Mouse (Mus musculus) natural killer cell, adult 2 months (primary cell): Measurements from ENCODE around the gene Cldn34d.

ENCODE experiments used
- DNase-seq, 2 experiments: peaks; one replicate each; pipeline ENCODE4 v3.0.0; 2022; ENCODE audit warnings: low spot score in 2 of 2

Cldn34d gene

DNA sequence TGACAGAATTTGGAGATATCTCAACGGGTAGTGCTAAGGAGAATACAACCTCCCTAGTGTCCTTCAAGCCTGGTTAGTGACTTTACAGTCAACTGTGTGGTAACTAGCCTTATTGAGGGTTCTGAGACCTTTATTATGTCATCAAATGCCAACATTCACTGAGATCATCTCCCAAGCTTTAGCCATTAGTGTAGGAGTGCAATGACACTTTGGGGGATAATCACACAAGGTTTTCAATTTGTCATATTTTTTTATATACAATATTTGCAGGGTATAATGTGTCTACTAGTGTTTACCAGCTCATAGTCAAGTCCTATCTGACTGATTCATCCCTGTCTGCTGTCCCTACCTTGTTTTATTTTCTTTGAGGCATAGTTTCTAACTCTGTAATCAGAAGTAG is at the start of gene Cldn34d:
Gene Cldn34d (minus strand): TSS at position 101 of the 400 bp plus-strand sequence.
- DNase-seq = no peak

DNA sequence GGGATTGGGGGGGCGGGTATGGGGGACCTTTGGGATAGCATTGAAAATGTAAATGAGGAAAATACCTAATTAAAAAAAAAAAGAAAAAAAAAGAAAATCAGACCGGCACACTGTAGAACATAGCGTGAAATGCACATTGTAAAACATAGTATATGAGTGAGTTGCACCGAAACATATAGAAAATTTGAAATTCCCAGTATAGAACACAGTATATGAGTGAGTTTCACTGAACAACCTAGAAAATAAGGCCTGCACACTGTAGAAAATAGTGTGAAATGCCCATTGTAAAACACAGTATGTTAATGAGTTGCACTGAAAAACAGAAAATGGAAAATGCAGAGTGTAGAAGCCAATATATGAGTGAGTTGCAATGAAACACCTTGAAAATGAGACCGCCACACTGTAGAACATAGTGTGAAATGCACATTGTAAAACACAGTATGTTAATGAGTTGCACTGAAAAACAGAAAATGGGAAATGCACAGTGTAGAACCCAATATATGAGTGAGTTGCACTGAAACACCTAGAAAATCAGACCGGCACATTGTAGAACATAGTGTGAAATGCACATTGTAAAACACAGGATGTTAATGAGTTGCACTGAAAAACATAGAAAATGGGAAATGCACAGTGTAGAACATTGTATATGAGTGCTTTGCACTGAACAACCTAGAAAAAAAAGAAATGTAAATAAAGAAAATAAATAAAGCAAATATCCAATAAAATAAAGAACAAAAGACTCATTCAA is 4.1 kb downstream of the Cldn34d start:
- DNase-seq = peak in 1 of 2 experiments; percentile 0
